Mouse (Mus musculus) layer of hippocampus, adult 11-12 months (tissue): ENCODE measurements at regions not wholly inside any gene's neighbourhood (a gene's known extent, or its start where the extent isn't known, plus 50 kb on each side); places are given as distances from the start of the nearest gene placed in this dataset.

ENCODE experiments used
- DNase-seq: peaks from one replicate; pipeline ENCODE4 v3.0.0; 2022; ENCODE audit warnings: low spot score

DNA sequence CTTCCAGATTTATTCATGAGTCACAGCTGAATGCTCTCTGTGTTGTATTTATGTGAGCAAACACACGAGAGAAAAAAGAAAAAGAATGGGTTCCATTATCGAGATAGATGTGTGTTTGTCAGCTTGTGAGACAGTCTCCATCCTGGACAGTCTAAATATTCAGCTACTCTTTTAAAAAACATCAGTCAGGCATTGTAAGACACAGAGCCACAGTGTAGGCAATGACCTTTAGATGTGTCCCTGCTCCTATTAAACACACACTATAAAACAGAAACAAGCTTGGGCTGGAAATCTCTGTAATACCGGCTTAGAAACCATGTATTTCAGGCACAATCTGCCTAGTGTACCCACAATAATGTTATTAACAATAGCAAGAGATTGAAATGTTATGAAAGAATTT, 442.6 kb downstream of the Tox3 start:
- no peak for DNase-seq

DNA sequence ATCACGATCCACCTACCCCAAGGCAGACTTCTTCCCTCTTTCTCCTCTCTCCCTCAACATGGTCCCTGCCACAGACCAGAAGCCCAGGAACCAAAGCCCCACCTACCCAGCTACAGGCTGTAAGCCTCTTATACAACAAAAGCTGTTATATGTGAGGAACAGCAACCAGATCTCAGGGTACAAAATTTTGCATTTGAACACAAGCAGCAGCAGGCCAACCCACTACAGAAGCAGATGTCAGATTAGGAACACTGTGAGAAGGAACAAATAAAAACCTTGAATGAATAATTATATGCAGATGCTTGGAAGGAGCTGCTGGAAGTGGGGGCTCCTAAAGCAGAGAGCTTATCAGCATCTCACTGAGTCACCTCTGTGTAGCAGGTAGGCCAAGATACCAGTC, 444.8 kb downstream of the Tox3 start:
- peak; percentile 15 for DNase-seq

DNA sequence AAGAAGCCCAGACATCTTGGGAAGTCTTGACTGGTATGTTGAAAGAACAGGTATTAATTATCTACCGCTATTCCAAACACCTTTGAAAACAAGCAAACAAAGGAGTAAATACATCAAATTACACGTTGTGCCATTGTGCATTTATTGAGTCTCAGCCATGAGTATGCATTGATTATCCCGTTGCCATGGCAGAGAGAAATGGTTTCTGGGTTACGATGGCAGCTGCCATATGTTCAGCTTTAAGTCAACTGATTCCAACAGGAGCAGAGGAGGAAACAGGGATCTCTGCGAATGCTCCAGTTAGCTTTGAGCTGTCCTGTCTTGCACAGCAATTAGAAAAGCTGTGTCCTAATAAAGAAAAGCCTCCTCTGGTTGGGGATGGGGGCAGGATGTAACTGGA, 475.4 kb downstream of the Tox3 start:
- peak; percentile 25 for DNase-seq

DNA sequence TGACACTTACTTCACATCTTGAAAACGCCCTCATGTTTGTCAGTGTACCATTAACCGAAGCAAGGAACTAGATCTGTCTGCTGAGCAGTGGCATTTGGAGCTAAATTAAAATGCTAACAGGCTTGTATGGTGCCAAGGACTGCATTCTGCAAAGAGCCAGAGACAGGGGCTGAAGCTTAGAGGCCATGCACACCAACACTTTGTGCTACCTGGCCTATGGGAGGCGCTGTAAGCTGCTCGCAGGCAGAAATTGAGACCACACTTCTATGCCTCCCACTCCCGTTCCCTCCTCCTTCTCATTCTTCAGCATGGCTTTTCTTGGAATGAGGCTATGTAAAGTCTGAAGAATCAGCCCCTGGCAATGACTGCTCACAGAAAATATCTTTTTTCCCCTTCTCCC, 476.2 kb downstream of the Tox3 start:
- peak; percentile 21 for DNase-seq

DNA sequence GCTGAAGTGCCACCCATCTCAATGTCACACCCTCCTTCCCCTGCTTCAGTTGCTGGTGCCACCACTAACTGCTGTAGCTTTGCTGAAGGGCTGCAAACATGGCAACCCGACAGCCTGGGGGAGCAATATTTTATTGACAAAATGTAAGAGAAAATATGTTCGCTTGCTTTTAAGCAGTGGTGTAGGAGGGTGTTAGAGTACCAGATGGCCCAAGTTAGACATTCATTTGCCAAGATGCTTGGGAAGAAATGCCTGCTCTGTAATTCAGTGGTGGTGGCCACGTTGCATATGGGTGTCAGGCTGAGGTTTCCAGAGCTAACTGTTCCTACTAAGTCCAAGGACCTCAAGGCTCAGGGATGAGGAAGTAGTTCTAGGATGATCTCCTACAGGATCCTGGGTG, 488.3 kb downstream of the Tox3 start:
- peak; percentile 54 for DNase-seq

DNA sequence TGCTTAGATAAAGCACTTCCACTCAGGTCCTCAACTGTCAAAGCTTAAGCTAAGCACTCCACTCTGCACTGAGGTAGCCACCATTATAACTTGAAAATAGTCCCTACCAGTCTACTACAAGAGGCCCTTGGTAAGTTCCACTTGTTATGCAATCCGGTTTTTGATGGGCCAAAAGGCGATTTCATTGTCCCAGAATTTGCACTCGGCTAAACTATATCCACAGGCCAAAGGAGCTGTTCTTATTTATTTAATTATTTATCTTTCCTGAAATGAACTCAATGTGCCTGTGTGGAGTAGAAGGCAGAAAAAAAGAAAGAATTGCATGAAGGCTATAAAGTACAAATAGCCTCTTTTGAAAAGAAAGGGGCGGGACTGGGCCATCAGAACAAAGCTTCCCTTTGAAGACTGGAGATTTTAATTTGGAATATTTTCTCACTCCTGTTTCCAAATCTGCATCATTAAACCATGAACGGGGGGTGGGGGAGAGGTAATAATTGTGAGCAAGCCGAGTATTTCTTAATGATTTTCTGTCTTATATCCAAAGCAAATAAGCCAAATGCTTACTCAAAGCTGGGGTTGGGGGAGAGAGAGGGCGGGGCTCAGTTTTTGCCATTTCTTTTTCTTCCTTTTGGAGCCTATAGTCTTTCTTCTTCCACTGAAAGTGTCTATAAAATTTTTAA, 489.3 kb downstream of the Tox3 start:
- no peak for DNase-seq

DNA sequence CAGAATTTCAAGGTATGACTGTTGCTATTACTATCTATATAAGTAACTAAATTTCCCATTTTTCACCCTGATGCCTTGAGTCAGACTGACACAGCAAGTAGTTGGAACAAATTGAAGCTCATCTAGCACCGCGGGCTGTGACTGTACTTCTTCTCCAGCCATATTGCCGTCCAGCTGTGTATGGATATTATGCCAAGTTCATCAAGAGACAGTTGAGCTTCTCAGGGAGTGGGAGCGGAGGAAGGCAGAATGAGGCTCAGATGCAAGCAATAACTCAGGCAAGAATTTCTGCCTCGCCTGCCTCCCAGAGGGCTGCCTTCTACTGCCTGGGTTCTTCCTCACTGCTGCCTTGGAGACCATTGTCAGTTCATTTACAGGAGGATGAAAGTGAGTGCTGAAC, 492.6 kb downstream of the Tox3 start:
- DNase-seq: peak; percentile 32

DNA sequence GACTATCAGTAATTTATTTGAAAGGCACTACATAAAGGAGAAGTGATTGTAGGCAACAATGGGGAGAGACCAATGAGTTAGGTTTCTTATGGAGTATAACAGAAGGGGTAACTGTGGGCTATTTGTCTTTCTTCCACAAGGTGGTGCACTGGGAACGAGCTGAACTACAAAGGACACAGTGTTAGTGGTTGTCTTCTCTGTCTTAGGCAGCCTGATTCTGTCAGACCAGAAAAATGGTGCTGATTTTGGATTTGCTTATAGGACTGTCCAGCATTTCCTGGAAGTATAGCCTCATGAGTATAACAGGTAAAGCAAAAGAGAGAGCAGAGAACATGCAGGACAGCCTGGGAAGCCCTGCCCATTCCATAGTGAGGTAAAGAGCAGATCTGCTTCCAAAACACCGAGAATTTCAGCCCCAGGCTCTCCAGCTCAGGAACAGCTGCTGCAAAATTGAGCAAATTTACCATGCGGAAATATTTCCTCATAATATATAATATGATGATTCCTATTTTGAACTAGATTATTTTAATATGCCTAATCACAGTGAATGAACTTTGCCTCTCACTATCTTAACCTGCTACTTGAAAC, 497.8 kb downstream of the Tox3 start:
- peak; percentile 90 for DNase-seq

DNA sequence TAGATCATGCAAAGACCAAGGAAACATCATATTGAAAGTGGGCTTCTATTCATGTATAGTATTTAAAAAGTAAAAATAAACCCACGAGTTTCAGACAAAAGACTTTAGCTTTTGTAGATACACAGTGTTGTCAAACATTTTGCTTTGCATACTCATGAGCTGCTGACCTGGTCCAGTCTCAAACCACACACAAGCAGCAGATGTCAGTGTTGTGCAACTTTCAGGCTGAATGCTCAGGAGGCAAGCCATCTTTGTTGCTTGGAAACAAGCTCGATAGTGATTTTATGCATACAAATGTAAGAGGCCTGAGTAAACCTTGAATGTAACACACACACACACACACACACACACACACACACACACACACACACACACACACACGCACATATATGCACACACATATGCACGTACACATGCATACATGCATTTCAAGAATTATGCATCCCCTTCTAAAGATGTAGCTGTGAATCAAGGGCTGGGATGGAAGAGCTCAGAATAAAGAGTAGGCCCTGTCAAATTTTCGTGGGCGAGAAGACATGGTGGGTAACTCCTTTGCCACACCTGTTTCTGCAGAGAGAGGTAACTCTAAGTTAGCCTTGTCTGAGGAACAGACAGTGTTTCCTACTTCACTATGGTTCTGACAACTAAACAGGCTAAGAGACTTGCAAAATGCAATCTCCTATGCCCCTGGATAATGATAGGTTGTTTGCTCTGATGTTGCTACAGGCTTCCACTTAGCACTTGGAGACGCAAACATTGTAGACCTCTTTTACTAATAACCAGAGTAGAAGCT, 498.5 kb downstream of the Tox3 start:
- DNase-seq: peak; percentile 79

DNA sequence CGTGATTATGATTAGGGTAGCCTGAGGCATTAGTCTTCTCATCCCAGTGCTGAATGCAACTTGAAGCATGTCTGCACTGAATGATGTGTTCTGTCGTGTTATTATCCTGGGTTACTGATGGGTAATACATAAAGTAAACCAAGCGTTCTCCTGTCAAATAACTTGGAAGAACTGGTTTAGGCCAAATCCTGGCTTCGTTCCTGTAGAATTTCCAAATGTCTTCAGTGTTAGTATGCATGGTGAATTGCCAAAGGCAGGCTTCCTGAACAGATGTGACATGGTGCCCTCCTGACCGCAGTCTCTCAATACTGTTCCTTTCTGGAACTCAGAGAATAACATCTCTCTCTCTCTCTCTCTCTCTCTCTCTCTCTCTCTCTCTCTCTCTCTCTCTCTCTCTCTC, 509.6 kb downstream of the Tox3 start:
- DNase-seq: no peak

DNA sequence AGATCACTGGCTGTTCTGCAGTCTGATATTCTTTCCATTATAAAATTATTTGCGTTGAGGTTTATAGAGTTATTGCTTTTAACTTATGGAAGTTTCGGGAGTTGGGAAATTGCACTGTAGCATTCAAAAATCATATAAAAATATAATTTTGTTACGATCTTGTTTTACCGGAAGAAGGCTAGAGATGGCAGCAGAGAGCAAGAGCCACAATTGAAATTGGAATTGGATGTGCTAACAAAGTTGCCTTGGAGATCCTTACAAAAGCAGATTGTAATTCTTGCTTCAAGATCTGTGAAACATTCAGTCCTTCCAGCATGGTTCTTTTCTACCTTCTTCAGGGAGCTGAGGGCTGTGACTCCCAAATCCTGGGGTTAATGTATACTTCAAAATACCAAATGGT, 514.4 kb downstream of the Tox3 start:
- DNase-seq: no peak

DNA sequence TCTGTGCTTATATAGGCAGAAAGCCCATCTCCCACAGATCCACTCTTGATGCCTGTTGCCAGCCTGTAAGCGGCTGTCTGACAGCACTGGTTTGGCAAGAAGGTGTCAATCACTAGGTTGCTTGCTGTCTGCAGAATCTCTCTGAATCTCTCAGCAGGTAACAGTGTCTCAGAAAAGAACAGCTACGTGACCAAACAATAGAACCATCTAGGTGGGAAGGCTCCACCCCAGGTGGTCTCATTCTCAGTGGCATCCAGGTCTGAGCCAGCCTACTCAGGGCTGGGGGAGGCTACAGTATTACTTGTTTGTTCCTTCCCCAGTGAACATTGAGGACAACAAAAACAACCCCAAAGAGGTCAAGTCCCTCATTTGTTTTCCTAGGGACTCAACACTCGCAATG, 523.6 kb downstream of the Tox3 start:
- DNase-seq: no peak

DNA sequence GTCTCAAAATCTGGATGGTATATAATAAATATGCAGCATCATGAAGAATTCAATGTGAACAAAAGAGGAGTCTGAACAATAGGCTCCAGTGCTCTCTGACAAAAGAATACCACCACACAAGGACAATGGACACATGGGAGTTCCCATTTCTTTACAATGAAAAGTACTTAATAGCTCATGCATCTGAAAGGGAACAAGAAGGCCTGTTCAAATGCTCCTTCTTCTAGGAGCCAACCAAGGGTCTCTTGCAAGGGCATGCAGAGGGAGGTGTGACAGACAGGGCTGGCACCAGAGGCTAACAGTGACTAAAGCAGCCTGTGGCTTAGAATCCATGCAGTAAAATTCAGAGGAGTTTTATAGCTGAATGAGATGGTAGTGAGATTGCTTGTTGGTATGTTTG, 524.5 kb downstream of the Tox3 start:
- no peak for DNase-seq

DNA sequence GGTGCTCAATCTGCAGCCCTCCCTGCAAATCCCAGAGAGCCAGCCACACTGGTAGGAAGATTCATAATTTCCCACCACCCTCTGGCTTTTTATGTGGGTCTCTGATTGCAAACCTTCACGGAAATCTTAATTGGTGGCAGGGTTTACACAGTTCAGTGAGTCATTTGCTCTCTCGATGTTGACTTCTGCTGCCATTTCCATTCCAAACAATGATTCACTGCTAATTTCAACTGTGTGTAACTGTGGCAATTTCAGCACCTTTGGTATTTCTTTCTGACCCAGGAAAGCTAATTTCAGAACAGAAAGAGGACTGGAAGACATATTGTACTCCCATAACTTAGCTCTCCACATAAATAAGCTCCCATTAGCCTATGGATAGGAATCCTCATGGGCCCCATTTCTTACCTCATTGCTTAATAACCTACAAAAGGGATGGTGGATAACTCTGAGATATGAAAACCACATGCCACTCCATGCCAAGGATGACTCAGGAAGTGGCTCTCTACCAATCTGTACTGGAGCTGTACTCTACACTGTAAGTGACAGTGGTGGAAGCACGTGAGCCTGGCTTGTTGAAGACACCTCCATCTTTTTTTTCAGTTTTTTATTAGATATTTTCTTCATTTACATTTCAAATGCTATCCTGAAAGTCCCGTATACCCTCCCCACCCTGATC, 536.0 kb downstream of the Tox3 start:
- no peak for DNase-seq

DNA sequence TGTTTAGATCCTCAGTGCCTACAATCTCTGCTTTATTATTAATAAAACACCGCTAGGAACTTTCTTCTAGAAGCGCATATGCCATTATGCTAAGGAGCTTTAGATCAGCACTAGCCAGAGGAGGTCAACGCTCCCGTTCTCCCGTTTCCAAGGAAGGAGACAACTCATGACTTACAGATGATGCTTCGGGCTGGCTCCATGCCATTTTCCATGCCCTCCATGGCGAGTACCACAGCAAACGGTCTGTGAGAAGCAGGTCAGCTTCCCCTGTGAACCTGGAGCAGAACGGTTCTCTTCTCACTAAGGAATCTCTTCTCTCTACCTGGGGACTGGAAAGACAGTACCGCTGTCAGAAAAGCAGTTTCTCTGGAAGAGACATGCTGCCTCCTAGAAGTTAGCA, 559.8 kb downstream of the Tox3 start:
- no peak for DNase-seq

DNA sequence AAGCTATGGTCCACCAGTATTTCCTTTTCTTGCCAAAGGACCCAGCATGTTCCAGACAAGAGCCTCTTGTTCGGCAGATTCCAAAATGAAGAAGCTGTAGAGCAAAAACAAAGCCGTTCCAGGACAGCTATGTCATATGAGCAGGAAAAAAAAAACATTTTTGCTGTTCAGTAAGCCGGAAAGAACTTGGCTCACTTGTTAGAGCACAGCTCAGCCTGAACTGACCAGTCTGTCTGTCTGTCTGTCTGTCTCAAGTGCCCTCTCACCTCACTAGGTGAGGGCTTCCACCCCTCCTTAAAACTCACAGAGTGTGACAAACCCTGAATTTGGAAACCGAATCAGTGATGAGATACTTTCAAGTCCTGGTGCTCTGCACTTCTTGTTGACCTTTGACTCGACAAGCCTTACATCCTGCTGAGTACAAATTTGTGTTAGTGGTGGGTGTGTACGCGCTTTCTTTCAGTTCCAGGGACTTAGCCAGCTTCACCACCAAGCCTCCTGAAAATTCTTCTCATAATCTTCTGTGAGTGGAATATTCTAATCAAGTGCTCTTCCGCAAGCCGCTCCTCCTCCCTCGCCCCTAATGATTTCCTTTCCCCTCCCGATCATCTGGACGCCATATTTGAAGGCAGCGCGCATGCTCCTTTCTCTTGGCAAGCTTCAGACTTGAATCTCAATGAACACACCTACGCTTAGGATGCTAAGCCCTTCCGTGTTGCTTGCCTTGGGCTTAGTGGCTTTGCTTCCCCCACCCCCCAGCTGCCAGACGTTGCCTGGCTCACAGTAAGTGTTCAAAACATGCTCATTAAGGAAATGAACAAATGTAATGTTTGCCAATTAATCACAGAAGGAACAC, 560.9 kb downstream of the Tox3 start:
- DNase-seq: peak; percentile 46

DNA sequence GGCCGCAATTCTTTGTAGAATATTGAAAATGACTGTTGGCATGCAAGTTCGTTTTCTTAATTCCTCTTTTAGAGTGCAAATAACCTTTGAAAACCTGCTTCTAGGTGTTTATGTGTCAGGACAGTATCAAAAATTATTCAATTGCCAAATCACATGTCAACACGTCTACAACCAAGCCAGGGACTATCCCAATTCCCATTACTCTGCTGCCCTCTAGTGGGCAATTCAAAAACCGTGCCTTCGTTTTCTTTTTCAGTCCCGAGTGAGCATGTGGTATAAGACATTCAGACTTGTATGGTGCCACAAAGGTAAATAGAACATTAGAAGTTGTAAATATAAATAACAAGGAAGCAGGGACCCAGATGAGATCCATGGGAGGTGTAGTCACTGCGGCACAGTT, 563.1 kb downstream of the Tox3 start:
- DNase-seq: peak; percentile 88

DNA sequence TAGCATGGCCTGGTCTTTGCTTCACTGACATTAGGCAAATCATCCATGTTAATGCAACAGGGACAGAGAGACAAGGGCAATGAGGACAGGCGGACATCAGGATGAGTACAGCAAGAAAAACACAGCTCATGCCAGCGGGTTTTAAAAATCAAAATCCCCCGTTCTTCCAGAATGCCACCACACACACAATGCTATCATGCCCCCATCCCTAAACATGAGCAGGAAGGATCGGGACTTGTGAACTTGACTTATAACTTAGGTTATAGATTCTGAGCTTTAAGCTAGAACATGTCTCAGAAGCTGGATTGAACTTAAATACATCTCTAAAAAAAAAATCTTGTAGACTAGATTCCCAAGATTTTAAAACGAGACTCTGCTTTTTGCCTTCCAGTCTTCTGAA, 564.8 kb downstream of the Tox3 start:
- no peak for DNase-seq

DNA sequence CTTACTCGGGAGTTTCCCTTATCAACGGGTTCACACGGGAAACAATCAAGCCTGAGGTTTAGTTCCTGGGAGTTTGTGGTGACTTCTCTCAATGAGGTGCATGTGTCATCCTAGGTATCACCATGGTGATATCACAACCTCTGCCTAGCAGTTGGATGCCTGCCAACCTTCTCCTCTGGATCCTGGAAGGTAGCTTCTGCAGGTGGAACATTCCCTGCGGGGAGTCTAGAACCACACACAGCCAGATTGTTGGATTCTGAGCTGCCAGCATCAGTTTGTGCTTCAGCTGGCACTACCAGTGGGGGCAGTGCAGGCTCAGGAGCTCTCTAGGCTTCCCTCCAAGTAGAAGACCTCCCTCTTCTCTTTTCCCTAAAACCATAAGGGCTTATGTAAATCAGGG, 581.8 kb downstream of the Tox3 start:
- DNase-seq: no peak

DNA sequence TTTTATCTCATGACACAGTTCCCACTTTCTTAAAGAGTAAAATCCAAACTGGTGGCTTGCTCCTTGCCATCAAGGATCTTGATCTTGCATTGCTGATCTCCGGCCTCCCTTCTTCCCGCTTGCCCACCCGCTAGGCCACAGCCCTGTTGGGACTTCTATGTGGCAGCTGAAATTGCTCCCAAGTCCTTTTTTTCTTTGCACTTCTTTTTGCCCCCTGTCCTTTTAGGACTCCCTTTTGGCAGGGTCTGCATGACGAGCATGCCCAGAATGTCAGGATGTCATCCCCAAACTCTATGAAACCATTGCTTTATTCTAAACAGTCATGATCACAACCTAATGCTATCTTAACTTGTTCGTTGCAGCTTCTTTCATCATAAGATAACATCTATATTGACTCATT, 588.6 kb downstream of the Tox3 start:
- DNase-seq: no peak

DNA sequence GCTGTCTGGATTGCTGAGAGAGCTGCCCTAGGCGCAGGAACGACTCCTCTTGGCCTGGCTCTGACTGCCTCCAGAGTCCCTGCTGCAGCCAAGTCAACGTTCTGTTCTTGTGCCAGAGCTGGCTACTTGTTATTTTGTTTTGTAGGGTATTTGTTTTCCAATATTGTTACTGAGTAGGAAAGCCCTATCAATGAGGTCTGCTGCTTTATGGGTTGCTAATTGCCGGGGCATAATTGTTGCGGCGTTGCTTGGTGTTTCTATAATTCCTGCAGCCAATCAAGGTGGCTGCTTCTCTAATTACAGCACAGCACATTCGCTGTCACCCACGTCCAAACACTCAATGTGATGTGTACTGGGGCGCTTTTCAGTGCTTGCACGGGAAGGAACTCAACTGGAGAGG, 589.4 kb downstream of the Tox3 start:
- DNase-seq: no peak

DNA sequence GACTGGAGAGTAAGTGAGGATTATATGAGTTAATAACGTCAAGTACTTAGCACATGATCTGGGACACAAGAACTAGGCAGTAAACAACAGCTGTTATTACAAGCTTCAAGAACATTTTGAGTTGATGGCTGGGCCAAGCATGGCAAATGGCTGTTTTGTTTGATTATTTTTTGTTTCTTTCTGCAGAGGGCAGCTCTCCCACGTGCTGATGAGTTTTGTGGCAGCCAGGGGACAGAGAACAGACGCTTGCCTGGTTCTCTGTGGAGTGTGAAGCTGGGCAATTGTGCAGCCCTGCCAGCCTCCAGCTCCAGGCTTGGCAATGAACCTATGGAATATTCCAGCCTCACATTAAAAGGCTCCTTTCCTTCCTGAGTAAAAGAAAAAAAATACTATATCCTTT, 592.2 kb downstream of the Tox3 start:
- DNase-seq: peak; percentile 44
